Mouse (Mus musculus) heart, embryonic 10.5 days (tissue): ENCODE measurements around the gene Igf2bp2. TPM values are rescaled to one million over a fixed set of nuclear protein-coding genes. Genes with fewer than 3 reads are reported as not detected.

Source experiments
- DNase-seq: peaks from one replicate; pipeline ENCODE4 v3.0.0-alpha.2; 2017; ENCODE audit warnings: low spot score
- H3K27ac ChIP-seq: fragments of 300-500 bp; sonication (generic); 2 replicates; pipeline ENCODE4 v1.5.1; 2016; ENCODE audit warnings: mild to moderate bottlenecking
- H3K27me3 ChIP-seq: fragments of 300-500 bp; sonication (generic); 2 replicates; pipeline ENCODE4 v1.6.1; 2016; ENCODE audit warnings: mild to moderate bottlenecking; ENCODE audit not compliant: poor library complexity, insufficient read depth, severe bottlenecking
- H3K36me3 ChIP-seq: fragments of 300-500 bp; sonication (generic); 2 replicates; pipeline ENCODE4 v1.6.1; 2016; ENCODE audit warnings: mild to moderate bottlenecking, moderate library complexity
- H3K4me1 ChIP-seq: fragments of 300-500 bp; sonication (generic); 2 replicates; pipeline ENCODE4 v1.6.1; 2016; ENCODE audit warnings: mild to moderate bottlenecking
- H3K4me3 ChIP-seq: fragments of 300-500 bp; sonication (generic); 2 replicates; pipeline ENCODE4 v1.5.1; 2016; ENCODE audit warnings: mild to moderate bottlenecking, moderate library complexity
- H3K9me3 ChIP-seq: fragments of 300-500 bp; sonication (generic); 2 replicates; pipeline ENCODE4 v1.6.1; 2016; ENCODE audit warnings: mild to moderate bottlenecking, moderate library complexity
- WGBS: fragments of 180-500 bp; shearing (Covaris S2); methylation state at CpG from one replicate; pipeline ENCODE4 v1.1.7; 2016; 5-methylcytosine and 5-hydroxymethylcytosine counted together
- polyA plus RNA-seq: library from polyadenylated mRNA; unstranded; fragments of >200 nt; fragmentation: Nextera tagmentation; extraction: Ambion mirVana; gene quantifications from 2 replicates; pipeline ENCODE4 v1.2.1, GENCODE M21; 2016

The Igf2bp2 gene
- polyA plus RNA-seq, 1 experiment from 2014 or later: 143 TPM

DNA sequence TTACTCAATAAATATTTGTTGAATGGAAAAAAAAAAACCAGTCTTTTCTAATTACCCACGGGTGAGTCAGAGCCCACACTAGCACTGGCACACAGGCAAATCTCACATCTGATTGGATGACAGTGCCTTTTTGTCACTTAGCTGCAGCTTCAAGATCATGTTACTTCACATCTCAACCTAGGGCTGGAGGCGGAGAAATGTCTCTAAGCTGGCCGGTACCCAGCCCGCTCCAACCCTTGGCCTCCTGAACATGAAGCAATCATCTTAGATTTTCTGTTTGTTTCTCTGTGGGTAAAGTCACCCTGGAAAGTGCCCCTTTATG is 86.5 kb downstream of the Igf2bp2 start:
- H3K36me3 ChIP-seq: peaks cover 97% of the 10 kb centered on the region
- H3K4me3 ChIP-seq: no peak overlapping the region
- no peaks in the 10 kb centered on the region for H3K9me3 ChIP-seq
- H3K4me1 ChIP-seq: peaks cover 7% of the 10 kb centered on the region; the same call in 1 of the 2 replicates
- 58% methylated on average over 4 of the region's 4 CpGs for WGBS
- no peak overlapping the region for H3K27ac ChIP-seq
- no peak for DNase-seq
- no peaks in the 10 kb centered on the region for H3K27me3 ChIP-seq

DNA sequence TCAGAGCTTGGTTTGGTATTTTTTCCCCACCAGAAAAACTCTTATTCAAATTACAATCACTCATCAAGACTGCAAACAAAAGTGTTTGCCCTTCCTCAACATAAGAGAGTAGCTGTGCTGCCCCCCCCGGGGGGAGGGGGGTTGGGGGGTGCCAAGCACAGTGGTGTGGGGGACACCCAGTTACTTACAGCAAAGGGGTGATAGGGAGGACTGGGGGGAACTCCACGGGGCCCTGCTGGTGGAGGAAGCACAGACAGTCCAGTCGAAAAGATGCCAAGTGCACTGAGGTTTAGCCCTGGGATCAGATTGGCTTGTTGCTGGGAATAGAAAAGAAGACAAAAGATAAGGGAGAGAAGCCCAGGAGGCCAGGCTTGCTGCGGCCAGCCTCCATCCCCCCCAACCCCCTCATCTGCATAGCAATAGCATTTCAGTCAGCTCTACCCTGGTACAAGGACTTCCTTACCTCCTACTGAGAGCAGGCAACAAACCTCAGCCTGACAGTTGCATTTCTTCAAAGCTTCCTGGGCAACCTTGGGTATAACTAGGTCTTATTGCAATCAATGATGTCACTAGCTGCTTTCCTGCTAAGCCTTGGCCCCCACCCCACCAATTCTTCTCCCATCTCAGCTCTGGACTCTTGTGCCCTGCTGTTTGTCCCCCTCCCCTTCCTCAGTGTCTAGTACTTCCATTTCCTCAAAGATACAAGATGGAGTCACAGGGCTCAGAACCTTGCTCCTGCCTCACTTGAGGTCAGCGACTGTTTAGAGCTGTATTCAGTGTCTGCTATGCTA is 87.1 kb downstream of the Igf2bp2 start:
- DNase-seq: no peak
- peaks cover 97% of the 10 kb centered on the region for H3K36me3 ChIP-seq

DNA sequence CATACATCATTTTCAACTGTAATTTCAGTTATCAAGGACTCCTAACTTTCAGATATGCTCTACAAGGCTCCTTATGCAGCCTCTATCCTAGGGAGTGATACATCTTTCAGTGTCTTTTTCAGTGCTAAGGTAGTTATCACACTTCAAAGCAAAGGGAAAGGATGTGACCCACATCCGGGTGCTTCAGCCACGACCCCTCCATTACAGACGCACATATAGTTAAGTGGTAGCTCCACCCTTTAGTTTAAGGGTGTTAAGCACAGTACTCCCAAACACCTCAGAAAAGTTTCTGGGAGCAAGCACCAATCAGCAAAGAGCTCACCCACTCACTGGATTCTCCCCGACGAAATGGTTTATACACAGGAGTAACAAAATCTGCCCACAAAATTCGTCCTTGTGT is 88.0 kb downstream of the Igf2bp2 start:
- DNase-seq: no peak
- Histone ChIP-seq H3K4me1 (peaks cover 7% of the 10 kb centered on the region; the same call in 1 of the 2 replicates), H3K9me3 (no peaks in the 10 kb centered on the region), H3K27me3 (no peaks in the 10 kb centered on the region), H3K36me3 (peaks cover 97% of the 10 kb centered on the region), H3K27ac (no peak overlapping the region), H3K4me3 (no peak overlapping the region)
- 81% methylated on average over 6 of the region's 6 CpGs for WGBS

More for the DNA sequence above, 87.1 kb downstream of the Igf2bp2 start:
- WGBS: 27% methylated on average over 5 of the region's 5 CpGs
- H3K9me3 ChIP-seq: no peaks in the 10 kb centered on the region
- H3K4me1 ChIP-seq: peaks cover 7% of the 10 kb centered on the region; the same call in 1 of the 2 replicates
- H3K27me3 ChIP-seq: no peaks in the 10 kb centered on the region
- H3K4me3 ChIP-seq: no peak overlapping the region
- no peak overlapping the region for H3K27ac ChIP-seq

DNA sequence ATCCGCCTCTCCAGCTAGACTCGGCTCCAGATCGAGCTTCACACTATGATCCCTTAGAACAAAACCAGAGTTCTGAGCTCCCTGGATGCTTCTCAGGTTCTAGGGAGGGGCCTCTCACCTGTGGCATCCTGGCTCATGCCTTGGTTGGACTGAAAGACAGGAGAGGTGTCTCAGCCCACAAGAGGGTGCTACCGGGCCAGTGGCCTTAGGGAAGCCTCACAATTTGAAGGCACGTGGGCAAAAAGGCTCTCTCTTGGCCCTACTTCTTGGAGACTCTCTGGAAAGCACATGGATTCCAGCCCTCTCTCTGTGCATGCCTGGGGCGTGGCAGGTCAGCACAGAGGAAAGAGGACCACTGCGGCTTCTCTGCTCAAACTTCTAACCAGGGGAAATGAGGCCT is 91.7 kb downstream of the Igf2bp2 start:
- WGBS: 83% methylated on average over 7 of the region's 7 CpGs
- H3K36me3 ChIP-seq: peaks cover 97% of the 10 kb centered on the region
- no peak for DNase-seq

DNA sequence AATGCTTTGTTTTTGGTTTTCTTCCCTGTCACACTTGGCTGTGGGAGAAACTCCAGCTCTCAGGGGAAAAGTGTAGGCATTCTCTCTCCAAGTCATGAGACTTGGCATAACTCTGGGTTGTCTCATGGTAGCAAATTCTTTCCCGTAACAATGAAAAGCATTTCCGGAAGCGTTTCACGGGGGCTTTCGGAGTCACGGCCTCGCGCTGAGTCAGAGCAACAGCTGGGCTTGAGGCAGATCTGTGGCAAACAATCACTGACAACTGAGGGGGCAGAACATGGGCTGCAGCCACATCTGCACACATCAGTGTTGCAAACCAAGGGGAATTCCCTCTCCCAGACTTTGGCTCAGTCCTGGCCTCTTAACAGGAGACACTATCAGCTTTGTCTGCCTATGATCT is 95.7 kb downstream of the Igf2bp2 start:
- DNase-seq: no peak
- no peaks in the 10 kb centered on the region for H3K4me1 ChIP-seq
- H3K27ac ChIP-seq: no peak overlapping the region
- no peaks in the 10 kb centered on the region for H3K27me3 ChIP-seq
- no peak overlapping the region for H3K4me3 ChIP-seq
- no peaks in the 10 kb centered on the region for H3K9me3 ChIP-seq
- 92% methylated on average over 8 of the region's 8 CpGs for WGBS
- H3K36me3 ChIP-seq: peaks cover 100% of the 10 kb centered on the region

More for the DNA sequence above, 91.7 kb downstream of the Igf2bp2 start:
- Histone ChIP-seq H3K27ac (no peak overlapping the region), H3K9me3 (no peaks in the 10 kb centered on the region), H3K27me3 (no peaks in the 10 kb centered on the region), H3K4me1 (peaks cover 7% of the 10 kb centered on the region; the same call in 1 of the 2 replicates), H3K4me3 (no peak overlapping the region)

DNA sequence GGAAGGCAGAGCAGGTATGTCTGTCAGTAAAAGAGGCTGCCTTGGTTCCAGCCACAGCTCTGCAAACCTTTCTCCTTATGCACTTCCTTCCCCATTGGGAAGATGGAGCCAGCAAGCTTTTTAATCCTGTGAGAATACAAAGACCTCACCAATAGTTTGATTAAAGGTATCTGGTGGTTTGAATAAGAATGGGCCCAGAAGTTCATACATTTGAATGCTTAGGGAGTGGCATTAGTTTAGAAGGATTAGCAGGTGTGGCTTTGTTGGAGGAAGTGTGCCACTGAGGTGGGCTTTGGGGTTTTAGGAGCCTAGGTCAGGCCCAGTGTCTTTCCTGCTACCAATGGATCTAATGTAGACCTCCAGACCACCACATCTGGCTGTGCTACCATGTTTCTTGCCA is 97.6 kb downstream of the Igf2bp2 start:
- no peak overlapping the region for H3K4me3 ChIP-seq
- no peak overlapping the region for H3K27ac ChIP-seq
- H3K4me1 ChIP-seq: no peaks in the 10 kb centered on the region
- H3K36me3 ChIP-seq: peaks cover 99% of the 10 kb centered on the region
- DNase-seq: no peak
- no peaks in the 10 kb centered on the region for H3K9me3 ChIP-seq
- no peaks in the 10 kb centered on the region for H3K27me3 ChIP-seq

DNA sequence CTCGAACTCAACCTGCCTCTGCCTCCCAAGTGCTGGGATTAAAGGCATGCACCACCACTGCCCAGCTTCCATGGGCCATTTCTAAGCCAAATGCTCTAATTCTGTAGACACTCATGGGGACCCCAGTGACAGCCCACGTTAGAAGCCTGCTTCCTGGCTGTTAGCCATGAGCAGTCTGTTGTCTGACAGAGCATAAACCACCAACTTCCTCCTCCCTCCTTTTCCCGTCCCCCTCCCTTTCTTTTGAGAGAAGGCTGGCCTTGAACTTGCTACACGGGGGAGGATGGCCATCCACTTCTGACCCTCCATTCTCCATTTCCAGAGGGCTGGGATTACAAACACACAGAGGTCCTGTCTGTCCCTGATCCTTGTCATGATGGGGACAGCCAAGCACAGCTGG is 100.8 kb downstream of the Igf2bp2 start:
- Histone ChIP-seq H3K36me3 (peaks cover 88% of the 10 kb centered on the region), H3K4me3 (no peak overlapping the region), H3K4me1 (no peaks in the 10 kb centered on the region), H3K27ac (no peak overlapping the region), H3K9me3 (no peaks in the 10 kb centered on the region), H3K27me3 (no peaks in the 10 kb centered on the region)
- WGBS: 75% methylated on average over 4 of the region's 4 CpGs
- no peak for DNase-seq

DNA sequence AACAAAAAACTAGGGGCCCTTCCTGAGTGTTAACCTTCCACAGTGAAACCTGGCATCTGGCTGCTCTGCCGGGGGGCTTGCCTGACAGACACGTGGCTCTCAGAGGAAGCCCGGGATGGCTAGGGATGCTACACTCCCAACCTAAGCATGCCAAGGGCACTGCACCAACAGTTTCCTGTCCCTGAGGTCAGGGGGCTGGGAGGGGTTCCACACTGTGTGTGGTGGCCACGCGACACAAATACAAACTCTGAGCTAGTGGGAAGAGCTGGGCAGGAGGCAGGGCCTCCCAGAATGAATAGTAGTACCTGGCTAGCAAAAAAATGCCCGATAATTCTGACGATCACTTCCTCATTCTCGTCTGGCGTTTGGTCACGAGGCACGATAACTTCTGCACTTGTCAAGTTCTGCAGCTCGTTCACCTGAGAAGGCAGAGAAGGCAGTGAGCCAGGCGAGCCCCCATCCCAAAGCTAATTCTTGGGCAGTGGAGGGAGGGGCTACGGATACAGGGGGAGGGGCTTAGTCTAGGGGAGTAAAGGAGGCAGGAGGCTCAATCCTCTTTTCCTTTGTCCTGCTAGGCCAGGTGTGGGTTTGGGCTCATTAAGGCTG is 101.4 kb downstream of the Igf2bp2 start:
- no peak overlapping the region for H3K27ac ChIP-seq
- no peak overlapping the region for H3K4me3 ChIP-seq
- no peak for DNase-seq
- H3K36me3 ChIP-seq: peaks cover 85% of the 10 kb centered on the region
- WGBS: 84% methylated on average over 14 of the region's 14 CpGs
- H3K4me1 ChIP-seq: no peaks in the 10 kb centered on the region
- no peaks in the 10 kb centered on the region for H3K27me3 ChIP-seq
- H3K9me3 ChIP-seq: no peaks in the 10 kb centered on the region

DNA sequence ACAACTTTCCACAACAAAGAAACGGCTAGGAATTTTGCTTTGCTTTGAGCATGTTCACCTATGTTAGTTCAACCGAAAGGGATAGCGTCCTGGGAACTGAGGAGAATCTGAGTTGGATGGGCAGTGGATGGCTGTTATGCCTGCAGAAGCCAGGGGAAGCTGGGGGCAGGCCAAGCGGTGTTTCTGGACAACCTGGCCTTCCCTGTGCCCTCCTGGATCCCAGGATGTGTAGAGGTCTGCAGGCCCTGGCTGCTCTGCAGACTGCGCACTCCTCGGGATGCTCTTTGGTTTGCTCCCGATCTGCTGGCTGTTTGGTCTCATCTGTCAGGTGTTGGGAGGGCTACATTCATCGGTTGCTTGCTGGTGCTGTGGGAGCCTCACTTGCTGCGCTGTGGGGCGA is 102.7 kb downstream of the Igf2bp2 start:
- Histone ChIP-seq H3K4me1 (no peaks in the 10 kb centered on the region), H3K9me3 (no peaks in the 10 kb centered on the region), H3K27ac (no peak overlapping the region), H3K27me3 (no peaks in the 10 kb centered on the region), H3K36me3 (peaks cover 76% of the 10 kb centered on the region), H3K4me3 (no peak overlapping the region)
- WGBS: 93% methylated on average over 10 of the region's 10 CpGs
- DNase-seq: no peak

DNA sequence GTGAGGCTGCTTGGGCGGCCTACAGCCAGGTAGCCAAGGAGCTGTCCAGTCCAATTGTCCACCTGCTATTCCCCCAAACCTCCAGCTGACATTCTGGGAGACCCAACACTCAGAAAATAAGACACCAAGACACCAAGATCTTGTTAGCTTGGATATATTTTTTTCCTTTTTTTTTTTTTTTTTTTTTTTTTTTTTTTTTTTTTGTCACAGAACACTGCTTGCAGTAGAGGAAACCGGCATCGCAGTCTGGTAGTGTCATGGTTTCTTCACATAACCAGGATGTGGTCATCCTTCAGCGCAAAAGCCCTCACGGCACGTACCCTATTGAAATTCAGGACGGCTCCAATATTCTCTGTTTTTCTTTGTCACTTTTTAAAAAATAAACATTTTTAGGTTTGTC is 104.2 kb downstream of the Igf2bp2 start:
- H3K36me3 ChIP-seq: peaks cover 62% of the 10 kb centered on the region
- no peak for DNase-seq

DNA sequence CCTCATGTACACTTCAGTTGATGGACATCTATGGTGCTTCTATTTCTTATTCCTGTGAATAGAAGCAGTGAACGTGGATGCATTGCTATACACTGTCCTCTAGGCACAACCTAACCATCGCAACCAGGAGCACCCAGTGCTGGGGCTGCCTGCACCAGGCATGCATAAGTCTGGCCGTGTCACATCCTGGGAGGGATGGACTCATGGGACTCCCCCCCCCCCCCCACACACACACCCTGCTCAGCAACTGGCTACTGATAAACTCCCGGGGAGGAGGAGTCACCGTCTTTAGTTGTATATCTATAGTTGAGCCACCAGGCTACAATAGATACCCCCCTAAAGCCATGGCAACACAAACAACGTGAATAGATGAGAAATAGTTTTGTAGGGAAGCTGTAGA is 105.6 kb downstream of the Igf2bp2 start:
- peaks cover 52% of the 10 kb centered on the region for H3K36me3 ChIP-seq

More for the DNA sequence above, 104.2 kb downstream of the Igf2bp2 start:
- Histone ChIP-seq H3K9me3 (no peaks in the 10 kb centered on the region), H3K27ac (no peak overlapping the region), H3K4me1 (no peaks in the 10 kb centered on the region), H3K4me3 (no peak overlapping the region), H3K27me3 (no peaks in the 10 kb centered on the region)
- 94% methylated on average over 7 of the region's 7 CpGs for WGBS

DNA sequence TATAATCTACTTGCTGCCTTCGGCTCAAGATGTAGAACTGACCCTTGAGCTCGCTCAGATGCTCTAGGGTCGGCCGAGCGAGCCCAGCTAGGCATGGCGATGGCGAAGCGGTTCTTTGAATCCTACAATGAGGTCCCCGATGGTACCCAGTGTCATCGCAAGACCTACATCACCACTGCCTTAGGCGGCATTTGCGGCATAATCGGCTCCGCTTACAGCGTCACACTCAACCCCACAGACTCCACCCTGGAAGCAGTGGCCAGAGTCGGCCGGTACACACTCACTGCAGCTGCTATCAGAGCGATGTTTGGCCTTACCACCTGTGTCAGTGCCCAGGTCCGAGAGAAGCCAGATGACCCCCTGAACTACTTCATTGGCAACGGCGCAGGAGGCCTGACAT is 109.7 kb downstream of the Igf2bp2 start:
- H3K36me3 ChIP-seq: peaks cover 18% of the 10 kb centered on the region
- WGBS: 89% methylated on average over 21 of the region's 21 CpGs
- no peak overlapping the region for H3K4me3 ChIP-seq
- DNase-seq: no peak
- H3K27me3 ChIP-seq: no peaks in the 10 kb centered on the region
- H3K27ac ChIP-seq: no peak overlapping the region
- H3K9me3 ChIP-seq: no peaks in the 10 kb centered on the region
- no peaks in the 10 kb centered on the region for H3K4me1 ChIP-seq

More for the DNA sequence above, 105.6 kb downstream of the Igf2bp2 start:
- H3K27me3 ChIP-seq: no peaks in the 10 kb centered on the region
- WGBS: 69% methylated on average over 6 of the region's 6 CpGs
- DNase-seq: no peak
- no peak overlapping the region for H3K4me3 ChIP-seq
- no peaks in the 10 kb centered on the region for H3K4me1 ChIP-seq
- H3K9me3 ChIP-seq: no peaks in the 10 kb centered on the region
- H3K27ac ChIP-seq: no peak overlapping the region

DNA sequence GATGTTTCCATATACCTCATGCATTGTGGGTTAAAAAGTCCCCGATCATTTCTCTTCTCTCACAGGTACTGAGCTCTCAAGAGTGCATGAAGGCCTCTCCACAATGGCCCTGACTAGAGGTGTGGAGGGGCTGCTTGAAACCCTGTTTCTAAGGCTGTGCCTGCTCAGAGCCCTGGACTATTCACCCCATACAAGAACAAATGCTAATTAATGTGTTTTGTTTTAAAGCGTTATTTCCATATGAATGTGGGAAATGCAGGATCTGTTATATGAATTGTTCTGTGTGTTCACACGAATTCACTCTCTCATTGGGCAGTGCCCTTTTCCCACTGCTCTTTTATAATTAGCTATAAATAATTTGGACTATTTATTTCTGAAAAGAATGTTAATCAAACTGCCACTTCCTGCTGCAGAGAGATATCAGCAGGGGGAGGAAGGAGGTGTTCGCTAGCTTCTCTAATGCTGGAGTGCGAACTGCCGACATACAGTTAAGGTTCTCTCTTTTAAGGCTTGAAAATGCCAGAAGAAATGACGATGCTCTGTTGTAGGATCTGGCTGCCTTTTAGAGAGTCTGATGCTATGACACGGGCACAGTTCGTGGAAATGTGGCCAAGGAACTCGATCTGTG is 116.2 kb downstream of the Igf2bp2 start:
- DNase-seq: no peak
- Histone ChIP-seq H3K27ac (no peak overlapping the region), H3K4me1 (no peaks in the 10 kb centered on the region), H3K9me3 (no peaks in the 10 kb centered on the region), H3K4me3 (no peak overlapping the region), H3K27me3 (no peaks in the 10 kb centered on the region), H3K36me3 (peaks cover 48% of the 10 kb centered on the region)
- WGBS: 91% methylated on average over 10 of the region's 10 CpGs
